Mouse (Mus musculus) liver, embryonic 14.5 days (tissue): Measurements from ENCODE around the gene Celf5.

Experiments
- CTCF ChIP-seq: IDR thresholded peaks from 2 replicates; pipeline ENCODE4 v1.5.1; 2016; ENCODE audit warnings: antibody characterized with exemption, low read depth, control low read depth
- EP300 ChIP-seq: IDR thresholded peaks from 2 replicates; pipeline ENCODE4 v1.6.1; 2016; ENCODE audit warnings: antibody characterized with exemption, low read depth

GRCm38 (mm10) chr10:81518546-81518945, 36.0 kb upstream of the Celf5 start:
- TF ChIP-seq CTCF: peak; percentile 83
- no peak for TF ChIP-seq EP300
